Mouse (Mus musculus): Measurements from ENCODE around the gene Tcf12.

DNA sequence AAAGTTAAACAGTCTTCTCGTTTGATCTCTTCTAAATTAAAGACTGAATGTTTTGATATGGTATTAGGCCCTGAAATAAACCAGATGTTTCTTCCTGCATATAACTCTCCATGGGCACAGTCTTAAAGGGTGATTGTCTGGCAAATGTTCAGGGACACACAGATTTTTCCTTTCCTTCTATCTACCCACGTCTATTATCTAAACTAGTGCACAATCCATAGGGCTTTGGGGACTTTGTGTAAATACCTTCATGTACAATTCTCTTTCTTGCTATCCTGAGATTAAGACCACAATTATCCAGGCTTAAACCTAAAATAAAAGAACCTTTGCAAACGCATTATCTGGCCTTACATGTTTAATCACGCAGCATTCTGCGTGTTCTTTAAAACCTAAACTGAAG is 231.7 kb downstream of the Tcf12 start:
- TF ChIP-seq CTCF (IDR thresholded peaks at IDR 0.05; ENCODE audit: low read depth) (no peak), EP300 (IDR thresholded peaks at IDR 0.05; ENCODE audit: low read depth) (no peak)
